Mouse (Mus musculus) megakaryocyte-erythroid progenitor cell, adult 5-6 weeks (primary cell): ENCODE data around the gene Pxmp2. TPM values are rescaled to one million over a fixed set of nuclear protein-coding genes. Genes with fewer than 3 reads are reported as not detected.

Source experiments
- ATAC-seq: replicated peaks from 2 replicates; pipeline ENCODE4 v1.8.0; 2016; ENCODE audit warnings: mild to moderate bottlenecking, inconsistent platforms; ENCODE audit not compliant: severe bottlenecking, poor library complexity, low FRiP score, low TSS enrichment
- total RNA-seq, 2 experiments: library from RNA; stranded (forward) in 1 of 2; stranded (reverse) in 1 of 2; fragments of 200-1000, 215-1000 nt in 1 of 2; fragments of >200 nt in 1 of 2; fragmentation: Nextera tagmentation in 1 of 2; gene quantifications; 2 replicates each; pipeline ENCODE4 v1.2.3; 2014 to 2017

Pxmp2 gene
- total RNA-seq, 2 experiments from 2014 or later, result 15.4 to 42.8 TPM

- ATAC-seq, result no peak
These were observed 53.6 kb downstream of the Pxmp2 start for GRCm38 (mm10) chr5:110232346-110232745.

- ATAC-seq, result no peak
These were observed 54.3 kb downstream of the Pxmp2 start for GRCm38 (mm10) chr5:110231638-110232037.

GRCm38 (mm10) chr5:110230780-110231461 is 55.1 kb downstream of the Pxmp2 start, which contains the start of gene Ankle2:
Gene Ankle2 (plus strand): TSS chr5:110231004.
- ATAC-seq, result peak; percentile 89

- ATAC-seq, result peak; percentile 7; the same call in 1 of the 2 replicates
These were observed 55.6 kb downstream of the Pxmp2 start for GRCm38 (mm10) chr5:110230401-110230779.

- ATAC-seq, result no peak
These were observed 58.6 kb downstream of the Pxmp2 start for GRCm38 (mm10) chr5:110227336-110227883.

GRCm38 (mm10) chr5:110225056-110225455 is 60.9 kb downstream of the Pxmp2 start:
- no peak for ATAC-seq

Other genes starting within 250 kb of the Pxmp2 start
- 4.5 and 12.5 TPM in 2 replicates for gene Gm17655, start 213.7 kb downstream of the Pxmp2 start, total RNA-seq (2014; fragmentation: Nextera tagmentation)
- gene Gm17655, start 213.7 kb downstream of the Pxmp2 start, total RNA-seq (2017), result 4.1 and 7.3 TPM in 2 replicates
- gene Gm35315, start 191.8 kb downstream of the Pxmp2 start, total RNA-seq (2014; fragmentation: Nextera tagmentation), result 3.3 and 5.4 TPM in 2 replicates
- gene Gm35315, start 191.8 kb downstream of the Pxmp2 start, total RNA-seq (2017), result 1.4 and 4.0 TPM in 2 replicates
- gene Plcxd1, start 186.2 kb downstream of the Pxmp2 start, total RNA-seq (2014; fragmentation: Nextera tagmentation), result not detected in 2 replicates
- gene Plcxd1, start 186.2 kb downstream of the Pxmp2 start, total RNA-seq (2017), result 0.50 TPM in 1 of 2 replicates, not detected in the other
- gene Gtpbp6, start 178.0 kb downstream of the Pxmp2 start, total RNA-seq (2014; fragmentation: Nextera tagmentation), result 27.2 and 35.0 TPM in 2 replicates
- gene Gtpbp6, start 178.0 kb downstream of the Pxmp2 start, total RNA-seq (2017), result 14.5 and 32.6 TPM in 2 replicates
- gene Zfp605, start 176.1 kb downstream of the Pxmp2 start, total RNA-seq (2014; fragmentation: Nextera tagmentation), result 4.1 and 10.3 TPM in 2 replicates
- gene Zfp605, start 176.1 kb downstream of the Pxmp2 start, total RNA-seq (2017), result 8.2 and 8.9 TPM in 2 replicates
- gene Chfr, start 150.3 kb downstream of the Pxmp2 start, total RNA-seq (2014; fragmentation: Nextera tagmentation), result 32.4 and 33.7 TPM in 2 replicates
- 39.9 and 60.4 TPM in 2 replicates for gene Chfr, start 150.3 kb downstream of the Pxmp2 start, total RNA-seq (2017)
- 20.2 and 25.2 TPM in 2 replicates for gene Golga3, start 109.5 kb downstream of the Pxmp2 start, total RNA-seq (2014; fragmentation: Nextera tagmentation)
- 38.9 and 45.3 TPM in 2 replicates for gene Golga3, start 109.5 kb downstream of the Pxmp2 start, total RNA-seq (2017)
- gene Ankle2, start 55.2 kb downstream of the Pxmp2 start, total RNA-seq (2014; fragmentation: Nextera tagmentation), result 27.2 and 30.6 TPM in 2 replicates
- gene Ankle2, start 55.2 kb downstream of the Pxmp2 start, total RNA-seq (2017), result 48.1 and 52.9 TPM in 2 replicates
- gene Pgam5, start 16.3 kb downstream of the Pxmp2 start, total RNA-seq (2014; fragmentation: Nextera tagmentation), result 52.9 and 53.2 TPM in 2 replicates
- gene Pgam5, start 16.3 kb downstream of the Pxmp2 start, total RNA-seq (2017), result 45.3 and 53.1 TPM in 2 replicates
- 124 and 127 TPM in 2 replicates for gene Pole, start 120 bp upstream of the Pxmp2 start, total RNA-seq (2014; fragmentation: Nextera tagmentation)
- gene Pole, start 120 bp upstream of the Pxmp2 start, total RNA-seq (2017), result 45.6 and 51.5 TPM in 2 replicates
- gene P2rx2, start 57.0 kb upstream of the Pxmp2 start, total RNA-seq (2014; fragmentation: Nextera tagmentation), result not detected in 2 replicates
- gene P2rx2, start 57.0 kb upstream of the Pxmp2 start, total RNA-seq (2017), result not detected in 2 replicates
- gene Lrcol1, start 58.5 kb upstream of the Pxmp2 start, total RNA-seq (2014; fragmentation: Nextera tagmentation), result not detected in 2 replicates
- gene Lrcol1, start 58.5 kb upstream of the Pxmp2 start, total RNA-seq (2017), result not detected in 2 replicates
- gene Fbrsl1, start 162.3 kb upstream of the Pxmp2 start, total RNA-seq (2014; fragmentation: Nextera tagmentation), result 32.2 and 37.6 TPM in 2 replicates
- gene Fbrsl1, start 162.3 kb upstream of the Pxmp2 start, total RNA-seq (2017), result 3.1 and 9.8 TPM in 2 replicates